Mouse (Mus musculus) adrenal gland, postnatal 14 days (tissue): ENCODE results near the gene Trem1. TPM values are rescaled to one million over a fixed set of nuclear protein-coding genes. Genes with fewer than 3 reads are reported as not detected.

Experiments used
- DNase-seq: peaks from one replicate; pipeline ENCODE4 v3.0.0; 2021; ENCODE audit warnings: mixed read lengths
- long read RNA-seq, 2 experiments: library from polyadenylated mRNA; stranded (forward); transcript quantifications; one replicate each; pipeline ENCODE4 v2.0.0; 2021
- total RNA-seq: library from RNA; stranded (reverse); gene quantifications from 2 replicates; pipeline ENCODE4 v1.2.3, GENCODE M21; 2021

Trem1 gene
- 0.11 TPM in 2 replicates for total RNA-seq
- long read RNA-seq, experiment 1, partial matches to known transcripts = 0 of 1 reads
- long read RNA-seq, experiment 1, other reads (novel, unspliced or antisense) = 0 of 1 reads
- long read RNA-seq, experiment 2 = 0 reads

DNA sequence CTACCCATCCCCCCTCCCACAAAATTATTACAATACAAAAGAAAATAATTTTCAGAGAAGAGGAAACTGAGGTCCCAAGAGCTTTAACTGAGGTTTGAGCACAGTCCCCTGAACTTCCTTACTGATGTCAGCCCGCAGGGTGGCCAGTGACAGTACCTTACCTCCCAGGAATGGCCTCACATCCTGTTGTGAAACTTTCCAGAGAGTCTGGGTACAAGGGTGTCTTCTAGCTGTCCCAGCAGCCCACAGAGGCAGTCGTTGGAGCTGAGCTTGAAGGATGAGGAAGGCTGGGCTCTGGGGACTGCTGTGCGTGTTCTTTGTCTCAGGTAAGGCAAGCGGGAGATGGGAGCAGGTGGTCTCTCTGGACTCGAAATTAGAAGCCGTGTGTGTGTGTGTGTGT, at the start of gene Trem1:
Gene Trem1 (plus strand): TSS at position 251 of the 400 bp plus-strand sequence.
- no peak for DNase-seq

GRCm38 (mm10) chr17:48185252-48185651, 47.3 kb upstream of the Trem1 start:
- DNase-seq = no peak

GRCm38 (mm10) chr17:48192366-48192765, 40.2 kb upstream of the Trem1 start:
- no peak for DNase-seq

- DNase-seq = no peak
Measured at GRCm38 (mm10) chr17:48203086-48203485, 29.5 kb upstream of the Trem1 start.

- no peak for DNase-seq
Measured at GRCm38 (mm10) chr17:48212596-48212995, 20.0 kb upstream of the Trem1 start.

- DNase-seq = no peak
Measured at GRCm38 (mm10) chr17:48213511-48213910, 19.1 kb upstream of the Trem1 start.

DNA sequence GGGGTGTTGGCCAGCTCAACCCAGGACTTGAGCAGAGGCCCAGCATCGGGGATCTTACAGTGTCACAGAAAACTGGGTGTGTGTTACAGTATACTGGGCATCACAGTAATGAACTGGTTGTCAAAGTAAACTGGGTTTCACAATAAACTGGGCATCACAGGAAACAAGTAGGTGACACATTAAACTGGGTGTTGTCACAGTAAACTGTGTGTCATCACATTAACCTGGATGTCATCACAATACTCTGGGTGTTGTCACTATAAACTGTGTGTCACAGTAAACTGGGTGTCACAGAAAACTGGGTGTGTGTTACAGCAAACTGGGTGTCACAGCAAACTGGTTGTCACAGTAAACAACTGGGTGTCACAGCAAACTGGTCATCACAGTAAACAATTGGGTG, 17.1 kb upstream of the Trem1 start:
- no peak for DNase-seq

GRCm38 (mm10) chr17:48230680-48231079, 1.9 kb upstream of the Trem1 start:
- no peak for DNase-seq

DNA sequence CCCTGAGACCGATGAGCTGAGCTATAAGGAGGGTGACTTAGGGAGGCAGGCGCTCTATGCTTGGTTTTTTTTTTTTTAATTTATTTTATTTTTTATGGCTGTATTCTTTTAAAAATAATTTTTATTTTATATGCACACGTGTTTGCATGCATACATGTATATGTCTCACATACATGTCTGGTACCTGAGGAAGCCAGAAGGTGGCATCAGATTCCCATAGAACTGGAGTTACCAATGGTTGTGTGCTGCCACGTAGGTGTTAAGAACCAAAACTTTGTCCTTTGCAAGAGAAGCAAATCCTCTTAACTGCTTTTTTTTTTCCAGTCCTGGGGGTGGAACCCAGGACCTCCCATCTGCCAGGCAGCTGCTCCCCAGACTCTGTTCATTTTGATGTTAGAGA, 1.2 kb downstream of the Trem1 start:
- DNase-seq = no peak

DNA sequence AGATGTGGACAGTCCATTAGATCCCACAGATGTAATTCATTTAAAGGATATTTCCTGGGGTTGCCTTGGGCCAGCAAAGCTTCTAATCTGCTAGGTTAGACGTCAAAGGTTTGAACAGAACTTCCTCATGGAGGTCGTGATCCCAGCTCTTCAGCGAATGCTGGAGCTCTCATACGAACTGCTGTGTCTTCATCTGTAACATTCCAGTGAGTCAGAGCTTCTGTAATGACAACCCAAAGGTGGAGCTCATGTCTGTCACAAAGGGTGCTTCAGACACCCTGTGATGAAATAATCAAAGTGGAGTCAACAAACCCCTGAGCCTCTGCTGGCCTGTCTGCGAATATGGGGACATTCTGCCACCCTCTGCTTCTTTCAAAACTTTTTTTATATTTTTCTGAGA, 2.0 kb downstream of the Trem1 start:
- DNase-seq = no peak

- DNase-seq = no peak
Measured at GRCm38 (mm10) chr17:48235773-48236370, 3.3 kb downstream of the Trem1 start.

- no peak for DNase-seq
Measured at GRCm38 (mm10) chr17:48237621-48238020, 5.1 kb downstream of the Trem1 start.

- DNase-seq = no peak
Measured at GRCm38 (mm10) chr17:48247221-48247928, 14.8 kb downstream of the Trem1 start, which contains the start of gene Trem3. Gene Trem3 (plus strand): TSS chr17:48247777.

GRCm38 (mm10) chr17:48249039-48249438, 16.5 kb downstream of the Trem1 start:
- no peak for DNase-seq

- peak; percentile 37 for DNase-seq
Measured at GRCm38 (mm10) chr17:48249501-48249900, 16.9 kb downstream of the Trem1 start.

GRCm38 (mm10) chr17:48250631-48251030, 18.1 kb downstream of the Trem1 start:
- DNase-seq = no peak

DNA sequence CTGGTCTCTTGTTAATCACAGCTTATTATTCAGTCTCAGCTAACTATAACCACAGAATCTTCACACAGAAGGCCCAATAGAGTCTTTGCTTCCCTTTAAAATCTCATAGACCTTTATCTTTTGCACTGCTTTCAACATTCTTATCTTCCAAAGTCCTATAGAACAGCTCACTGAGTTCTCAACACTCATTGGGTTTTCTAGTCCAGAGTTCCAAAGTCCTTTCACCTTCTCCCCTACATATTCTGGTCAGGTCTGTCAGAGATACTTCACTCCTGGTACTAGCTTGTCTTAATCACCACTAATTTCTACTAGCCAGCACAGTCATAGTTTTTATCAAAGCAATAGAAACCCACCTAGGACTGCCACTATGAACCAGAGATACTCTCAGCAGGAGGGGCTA, 24.0 kb downstream of the Trem1 start:
- DNase-seq = no peak

GRCm38 (mm10) chr17:48261868-48262267, 29.3 kb downstream of the Trem1 start:
- DNase-seq = no peak

DNA sequence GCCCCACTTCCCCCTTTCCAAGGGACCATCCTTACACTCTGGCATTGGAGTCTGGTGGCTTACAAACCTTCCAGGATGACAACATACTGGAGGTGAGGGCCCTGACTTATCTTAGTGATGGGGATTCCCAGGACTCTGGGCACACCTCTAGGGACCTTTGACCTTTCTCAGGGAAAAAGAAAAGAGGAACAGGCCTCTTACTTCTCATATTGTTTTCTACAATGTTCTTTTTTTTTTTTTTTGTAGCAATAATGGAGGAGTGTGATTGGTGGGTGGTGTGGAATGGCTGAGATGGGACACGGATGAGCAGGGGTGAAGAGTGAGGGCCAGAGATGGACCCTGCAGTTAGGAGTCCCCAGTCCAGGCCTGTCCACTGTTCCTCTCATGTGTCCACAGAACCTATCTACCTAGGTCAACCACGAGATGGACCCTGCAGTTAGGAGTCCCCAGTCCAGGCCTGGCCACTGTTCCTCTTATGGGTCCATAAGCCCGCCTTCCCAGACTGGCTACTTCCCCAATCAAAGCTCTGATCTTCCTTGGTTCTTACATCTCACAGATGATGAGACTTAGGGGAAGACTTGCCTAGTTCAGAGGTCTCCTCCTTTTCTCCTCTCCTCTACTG, 31.3 kb downstream of the Trem1 start, which contains the start of gene Treml4:
Gene Treml4 (plus strand): TSS at position 555 of the 622 bp plus-strand sequence.
- no peak for DNase-seq

GRCm38 (mm10) chr17:48264662-48265061, 32.1 kb downstream of the Trem1 start:
- no peak for DNase-seq

DNA sequence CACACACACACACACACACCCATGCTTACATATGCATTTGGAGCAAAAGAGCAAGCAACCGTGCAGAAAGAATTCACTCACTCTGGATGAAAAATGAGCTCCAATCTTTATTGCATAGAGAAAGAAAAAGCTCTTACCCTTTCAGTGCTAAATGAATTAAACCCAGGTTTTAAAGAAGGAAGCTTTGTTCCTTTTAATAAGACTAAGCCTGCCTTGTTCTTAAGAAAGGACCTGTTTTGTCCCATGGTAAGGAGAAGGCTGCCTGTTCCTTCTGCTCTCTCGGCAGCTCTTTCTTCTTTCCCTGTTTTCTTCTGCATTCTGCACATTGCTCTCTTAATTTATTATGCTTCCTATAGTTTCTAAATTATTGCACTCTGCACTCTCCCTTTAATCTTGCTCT, 33.6 kb downstream of the Trem1 start:
- no peak for DNase-seq

DNA sequence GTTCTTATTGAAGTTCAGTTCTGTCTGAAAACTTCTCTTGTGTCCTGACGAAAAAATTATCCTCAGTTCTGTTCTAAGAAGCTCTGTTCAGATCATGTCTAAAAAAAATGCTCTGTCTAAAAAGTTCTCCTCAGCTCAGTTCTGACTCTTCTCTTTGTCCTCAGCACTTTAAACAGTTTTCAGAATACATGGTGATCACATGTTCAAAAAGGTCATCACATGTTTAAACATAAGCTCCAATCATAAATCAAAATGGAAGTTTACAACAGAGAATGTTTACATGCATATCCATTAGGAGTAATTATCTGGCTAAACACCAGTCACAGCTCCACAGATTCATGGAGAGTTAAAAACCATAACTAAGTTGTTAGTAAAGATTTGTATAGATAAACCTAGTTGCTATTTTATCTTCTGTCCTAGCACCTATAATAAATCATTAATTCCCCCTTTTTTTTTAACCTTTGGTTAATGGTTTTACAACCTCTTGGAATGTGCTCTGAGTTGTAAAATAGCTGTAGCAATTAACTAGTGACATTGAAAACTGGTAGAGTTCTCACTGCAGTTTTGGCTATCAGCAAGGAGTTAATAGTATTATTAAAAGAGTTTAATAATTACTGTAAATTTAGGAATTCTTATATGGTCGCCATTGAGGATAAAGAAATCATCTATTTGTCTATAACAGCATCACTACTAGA, 34.2 kb downstream of the Trem1 start:
- no peak for DNase-seq

DNA sequence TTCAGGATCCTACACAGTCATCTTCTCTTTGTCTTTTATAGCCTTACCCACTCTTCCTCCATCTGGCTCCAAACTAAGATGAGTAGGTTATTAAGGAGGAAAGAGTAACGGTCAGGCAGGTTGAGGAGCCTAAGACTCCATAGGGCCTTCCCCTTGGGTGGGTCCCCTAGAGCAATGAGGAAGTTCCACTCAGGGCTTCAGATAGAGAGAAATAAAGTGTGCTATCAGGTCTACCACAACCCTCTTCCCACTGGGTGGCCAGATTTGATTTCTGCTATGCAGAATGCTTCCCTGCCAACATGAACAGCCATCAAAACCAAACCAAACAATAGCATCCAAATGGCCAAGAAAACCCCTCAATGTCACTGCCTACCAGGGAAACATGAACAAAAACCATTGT, 35.0 kb downstream of the Trem1 start:
- no peak for DNase-seq
